ENCODE assay signal across 8 mouse cellular contexts in the genomic region with DNA sequence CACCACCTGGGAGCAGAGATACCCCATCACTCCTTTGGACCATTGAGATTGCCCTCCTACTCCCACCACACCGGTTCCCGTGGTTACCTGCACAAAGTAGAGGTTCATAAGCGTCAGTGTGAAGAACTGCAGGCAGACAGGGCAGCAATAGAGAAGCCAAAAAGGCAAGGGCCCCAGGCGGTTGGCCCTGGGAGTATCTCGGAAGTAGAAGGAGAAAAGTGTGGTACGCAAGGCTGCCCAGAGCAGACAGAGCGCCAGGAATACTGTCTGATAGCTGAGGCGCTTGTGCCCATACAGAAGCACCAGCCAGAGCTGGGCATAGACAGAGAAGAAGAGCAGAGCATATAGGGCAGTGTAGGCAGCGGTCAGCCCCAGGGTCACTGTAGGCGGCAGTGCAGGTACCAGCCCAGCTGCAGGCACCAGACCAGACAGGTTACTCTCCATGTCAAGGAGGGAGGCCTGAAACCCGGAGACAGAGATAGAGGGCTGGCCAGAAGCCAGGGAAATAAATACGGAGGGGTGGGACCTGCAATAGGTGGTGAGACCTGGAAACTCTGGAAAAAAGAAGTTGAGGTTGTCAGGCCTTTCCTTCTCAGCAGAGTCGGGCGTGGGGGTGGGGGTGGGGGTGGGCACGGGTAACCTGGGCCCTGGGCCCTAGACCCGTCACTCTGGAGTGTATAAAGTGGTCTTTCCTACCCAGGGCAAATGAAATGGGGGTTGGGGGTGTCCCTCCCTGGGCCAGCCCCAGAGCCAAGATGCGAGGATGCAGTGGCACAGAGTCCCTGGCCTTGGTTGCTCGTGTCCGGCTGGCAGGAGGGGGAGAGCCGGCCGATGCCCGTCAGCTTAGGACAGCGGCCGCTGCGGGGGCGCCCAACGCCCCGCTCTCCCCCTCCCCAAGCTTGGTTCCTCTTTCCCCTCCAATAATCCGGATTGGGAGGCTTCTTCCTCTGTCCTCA. TPM values are rescaled to one million over a fixed set of nuclear protein-coding genes. Genes with fewer than 3 reads are reported as not detected.
DNase-seq lines count a peak whose midpoint lies in the region; ATAC-seq lines count a peak whose summit lies in the region.

No protein-coding gene starts in this region.

- H3K9me3 ChIP-seq in lung, embryonic 15.5 days = no peaks in the 10 kb centered on the region
- H3K9me3 ChIP-seq in hindbrain, embryonic 11.5 days (ENCODE audit: control insufficient read depth, low read length) = no peaks in the 10 kb centered on the region
- no peaks in the 10 kb centered on the region for H3K9me3 ChIP-seq in midbrain, embryonic 10.5 days (replicated peaks)

- peak; percentile 16; the same call in 1 of the 2 replicates for ATAC-seq in lung, embryonic 15.5 days (ENCODE audit: borderline replicate concordance, extremely low read depth, low FRiP score, low TSS enrichment)
- peak; percentile 17 for ATAC-seq in hindbrain, embryonic 11.5 days (ENCODE audit: low FRiP score)

- peaks cover 24% of the 10 kb centered on the region for H3K4me1 ChIP-seq in lung, embryonic 15.5 days
- H3K4me1 ChIP-seq in hindbrain, embryonic 11.5 days (replicated peaks; ENCODE audit: control insufficient read depth, insufficient read depth, low read length) = peaks cover 7% of the 10 kb centered on the region
- H3K4me1 ChIP-seq in midbrain, embryonic 10.5 days = peaks cover 44% of the 10 kb centered on the region

- 18% methylated on average over 27 of the region's 29 CpGs for WGBS in lung, embryonic 15.5 days
- WGBS in hindbrain, embryonic 11.5 days = 31% methylated on average over 23 of the region's 29 CpGs
- WGBS in midbrain, embryonic 10.5 days = 23% methylated on average over 29 of the region's 29 CpGs

- no peak for DNase-seq in lung, postnatal 10 days
- peak; percentile 73 for DNase-seq in cerebellum, adult 9-10 months
- DNase-seq in hindbrain, embryonic 11.5 days (ENCODE audit: low spot score) = no peak
- DNase-seq in midbrain, embryonic 10.5 days (ENCODE audit: low spot score) = no peak
- DNase-seq in adipocyte (ENCODE audit: low spot score) = no peak
- no peak for DNase-seq in thymus, postnatal 4 days
- DNase-seq in urinary bladder, adult 2 months (ENCODE audit: low spot score) = no peak

- peak overlapping the region; percentile 46 for H3K27ac ChIP-seq in lung, embryonic 15.5 days
- no peak overlapping the region; the same call in 1 of the 2 replicates for H3K27ac ChIP-seq in hindbrain, embryonic 11.5 days (ENCODE audit: low read depth, low read length)
- H3K27ac ChIP-seq in midbrain, embryonic 10.5 days (replicated peaks) = peak overlapping the region; percentile 95

- H3K36me3 ChIP-seq in lung, embryonic 15.5 days = no peaks in the 10 kb centered on the region
- no peaks in the 10 kb centered on the region for H3K36me3 ChIP-seq in hindbrain, embryonic 11.5 days (ENCODE audit: control insufficient read depth, insufficient read depth, low read length)
- H3K36me3 ChIP-seq in midbrain, embryonic 10.5 days = peaks cover 11% of the 10 kb centered on the region

- H3K4me3 ChIP-seq in lung, embryonic 15.5 days = peak overlapping the region; percentile 75
- H3K4me3 ChIP-seq in hindbrain, embryonic 11.5 days (ENCODE audit: low read depth, low read length) = peak overlapping the region; percentile 69
- H3K4me3 ChIP-seq in midbrain, embryonic 10.5 days = peak overlapping the region; percentile 87

- peaks cover 8% of the 10 kb centered on the region for H3K27me3 ChIP-seq in lung, embryonic 15.5 days
- H3K27me3 ChIP-seq in hindbrain, embryonic 11.5 days (ENCODE audit: control insufficient read depth, insufficient read depth, low read length) = peaks cover 6% of the 10 kb centered on the region
- H3K27me3 ChIP-seq in midbrain, embryonic 10.5 days (ENCODE audit: low read depth, poor library complexity, severe bottlenecking) = peaks cover 34% of the 10 kb centered on the region

- H3K4me2 ChIP-seq in lung, embryonic 15.5 days = peak overlapping the region; percentile 98
- H3K4me2 ChIP-seq in hindbrain, embryonic 11.5 days (replicated peaks; ENCODE audit: low read depth, low read length) = peak overlapping the region; percentile 99

- peak overlapping the region; percentile 79 for H3K9ac ChIP-seq in lung, embryonic 15.5 days
- peak overlapping the region; percentile 88 for H3K9ac ChIP-seq in hindbrain, embryonic 11.5 days (ENCODE audit: low read depth, low read length)

RNA-seq across cellular contexts. Expression of gene Bad, which starts 1.0 kb away (rescaled TPM):
- 74.4 and 80.0 TPM in 2 replicates for polyA plus RNA-seq in lung, embryonic 15.5 days (2015; fragmentation: Nextera tagmentation; extraction: Ambion mirVana)
- polyA plus RNA-seq in hindbrain, embryonic 11.5 days (2014; fragmentation: Nextera tagmentation; extraction: Ambion mirVana) = 61.7 and 63.9 TPM in 2 replicates
- polyA plus RNA-seq in midbrain, embryonic 10.5 days (2016; fragmentation: Nextera tagmentation; extraction: Ambion mirVana) = 66.6 and 69.8 TPM in 2 replicates
- 67.2 and 75.9 TPM in 2 replicates for polyA plus RNA-seq in urinary bladder, adult 2 months (2012; rRNA removed)

RNA-seq across cellular contexts. Expression of gene Gpr137, which starts 1.6 kb away (rescaled TPM):
- polyA plus RNA-seq in lung, embryonic 15.5 days (2015; fragmentation: Nextera tagmentation; extraction: Ambion mirVana) = 28.1 and 31.0 TPM in 2 replicates
- 27.9 and 34.0 TPM in 2 replicates for polyA plus RNA-seq in hindbrain, embryonic 11.5 days (2014; fragmentation: Nextera tagmentation; extraction: Ambion mirVana)
- polyA plus RNA-seq in midbrain, embryonic 10.5 days (2016; fragmentation: Nextera tagmentation; extraction: Ambion mirVana) = 29.5 and 33.9 TPM in 2 replicates
- polyA plus RNA-seq in urinary bladder, adult 2 months (2012; rRNA removed) = 46.3 and 52.2 TPM in 2 replicates

RNA-seq across cellular contexts. Expression of gene Kcnk4, which starts 6.4 kb away (rescaled TPM):
- 0.13 and 0.22 TPM in 2 replicates for polyA plus RNA-seq in lung, embryonic 15.5 days (2015; fragmentation: Nextera tagmentation; extraction: Ambion mirVana)
- 0.18 and 0.49 TPM in 2 replicates for polyA plus RNA-seq in hindbrain, embryonic 11.5 days (2014; fragmentation: Nextera tagmentation; extraction: Ambion mirVana)
- 0.11 TPM in 1 of 2 replicates, not detected in the other for polyA plus RNA-seq in midbrain, embryonic 10.5 days (2016; fragmentation: Nextera tagmentation; extraction: Ambion mirVana)
- 1.6 and 1.8 TPM in 2 replicates for polyA plus RNA-seq in urinary bladder, adult 2 months (2012; rRNA removed)

RNA-seq across cellular contexts. Expression of gene Catsperz, which starts 15.5 kb away (rescaled TPM):
- polyA plus RNA-seq in lung, embryonic 15.5 days (2015; fragmentation: Nextera tagmentation; extraction: Ambion mirVana) = 2.5 and 3.4 TPM in 2 replicates
- polyA plus RNA-seq in hindbrain, embryonic 11.5 days (2014; fragmentation: Nextera tagmentation; extraction: Ambion mirVana) = 0.54 TPM in 1 of 2 replicates, not detected in the other
- 0.35 and 0.43 TPM in 2 replicates for polyA plus RNA-seq in midbrain, embryonic 10.5 days (2016; fragmentation: Nextera tagmentation; extraction: Ambion mirVana)
- 3.6 and 4.1 TPM in 2 replicates for polyA plus RNA-seq in urinary bladder, adult 2 months (2012; rRNA removed)

RNA-seq across cellular contexts. Expression of gene Esrra, which starts 19.1 kb away (rescaled TPM):
- polyA plus RNA-seq in lung, embryonic 15.5 days (2015; fragmentation: Nextera tagmentation; extraction: Ambion mirVana) = 9.3 and 9.5 TPM in 2 replicates
- polyA plus RNA-seq in hindbrain, embryonic 11.5 days (2014; fragmentation: Nextera tagmentation; extraction: Ambion mirVana) = 4.1 and 5.0 TPM in 2 replicates
- 8.9 and 9.5 TPM in 2 replicates for polyA plus RNA-seq in midbrain, embryonic 10.5 days (2016; fragmentation: Nextera tagmentation; extraction: Ambion mirVana)
- 55.8 and 59.1 TPM in 2 replicates for polyA plus RNA-seq in urinary bladder, adult 2 months (2012; rRNA removed)
